Mouse (Mus musculus): ENCODE results near the gene Glis3. TPM values are rescaled to one million over a fixed set of nuclear protein-coding genes. Genes with fewer than 3 reads are reported as not detected.

The Glis3 gene
- polyA plus RNA-seq, 2 experiments, result 0.08 to 0.14 TPM

DNA sequence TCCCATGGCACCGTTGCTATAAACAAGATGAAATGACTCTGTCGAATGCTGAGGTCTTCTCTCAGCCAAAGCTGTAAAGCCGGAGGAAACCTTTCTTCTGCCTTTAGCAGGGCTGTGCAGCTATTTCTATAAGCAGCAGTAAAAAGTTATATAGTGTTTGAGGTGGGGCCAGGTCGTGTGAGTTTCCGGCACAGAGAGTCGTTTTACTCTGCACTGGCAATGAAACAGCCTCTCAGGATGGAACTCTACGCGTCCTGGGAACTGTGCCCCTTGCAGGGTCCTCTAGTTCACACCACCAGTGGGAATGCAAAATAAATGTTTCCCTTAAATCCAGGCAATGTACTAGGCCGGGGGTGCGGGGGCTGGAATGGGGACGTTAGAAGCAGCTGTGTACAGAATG is 167.4 kb downstream of the Glis3 start:
- WGBS (ENCODE audit: insufficient replicate concordance), result 68% methylated on average over 11 of the region's 11 CpGs
- Histone ChIP-seq H3K4me2 (ENCODE audit: low read depth) (no peak overlapping the region), H3K4me3 (ENCODE audit: insufficient read depth in 1 of 2, low read depth in 2 of 2, low read length in 2 of 2) (no peak overlapping the region), H3K36me3 (replicated peaks; ENCODE audit: control insufficient read depth, insufficient read depth, low read depth) (no peaks in the 10 kb centered on the region), H3K9ac (replicated peaks) (no peak overlapping the region), H3K4me1 (replicated peaks; ENCODE audit: control insufficient read depth in 2 of 2, insufficient read depth in 2 of 2, low read length in 1 of 2) (peaks cover 0 to 2% of the 10 kb centered on the region in 2 experiments; a peak in 1 of 4 replicates), H3K9me3 (ENCODE audit: control insufficient read depth, low read length) (no peaks in the 10 kb centered on the region), H3K27me3 (ENCODE audit: control insufficient read depth, insufficient read depth, low read length) (no peaks in the 10 kb centered on the region), H3K27ac (no peak overlapping the region)
- DNase-seq (ENCODE audit: low read depth in 3 of 3, low spot score in 3 of 3) (no peak), ATAC-seq (ENCODE audit: insufficient read depth) (no peak)
- TF ChIP-seq EP300 (IDR thresholded peaks at IDR 0.05; ENCODE audit: low read depth) (no peak), CTCF (IDR thresholded peaks at IDR 0.05; ENCODE audit: low read depth) (no peak)

DNA sequence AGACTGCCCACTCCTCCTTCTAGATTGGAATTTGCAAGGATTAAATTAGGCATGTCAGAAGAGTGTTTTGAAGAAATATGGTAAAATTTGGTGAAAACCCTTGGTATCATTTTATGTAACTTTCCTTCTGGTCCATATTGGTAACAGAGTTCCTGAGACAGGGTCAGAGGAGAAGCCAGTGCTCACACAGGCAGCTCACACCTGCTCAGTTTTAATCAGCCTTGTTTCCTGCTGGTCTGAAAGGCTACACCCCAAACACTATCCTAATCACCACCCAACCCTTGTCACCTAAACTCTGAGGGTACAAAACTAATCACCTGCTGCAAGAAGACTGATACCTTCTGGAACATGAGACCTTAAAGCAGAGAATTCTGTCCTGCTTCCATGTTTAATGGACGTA is 168.0 kb downstream of the Glis3 start:
- Histone ChIP-seq H3K27ac (no peak overlapping the region), H3K9ac (replicated peaks) (no peak overlapping the region), H3K27me3 (ENCODE audit: control insufficient read depth, insufficient read depth, low read length) (no peaks in the 10 kb centered on the region), H3K9me3 (ENCODE audit: control insufficient read depth, low read length) (no peaks in the 10 kb centered on the region), H3K4me1 (replicated peaks; ENCODE audit: control insufficient read depth in 2 of 2, insufficient read depth in 2 of 2, low read length in 1 of 2) (no peaks in the 10 kb centered on the region), H3K4me3 (ENCODE audit: insufficient read depth in 1 of 2, low read depth in 2 of 2, low read length in 2 of 2) (no peak overlapping the region), H3K36me3 (replicated peaks; ENCODE audit: control insufficient read depth, insufficient read depth, low read depth) (no peaks in the 10 kb centered on the region), H3K4me2 (ENCODE audit: low read depth) (no peak overlapping the region)
- 65% methylated on average over 1 of the region's 1 CpGs for WGBS (ENCODE audit: insufficient replicate concordance)
- TF ChIP-seq EP300 (IDR thresholded peaks at IDR 0.05; ENCODE audit: low read depth), result no peak
- TF ChIP-seq CTCF (IDR thresholded peaks at IDR 0.05; ENCODE audit: low read depth), result no peak
- ATAC-seq (ENCODE audit: insufficient read depth) (no peak), DNase-seq (ENCODE audit: low read depth in 3 of 3, low spot score in 3 of 3) (no peak)

DNA sequence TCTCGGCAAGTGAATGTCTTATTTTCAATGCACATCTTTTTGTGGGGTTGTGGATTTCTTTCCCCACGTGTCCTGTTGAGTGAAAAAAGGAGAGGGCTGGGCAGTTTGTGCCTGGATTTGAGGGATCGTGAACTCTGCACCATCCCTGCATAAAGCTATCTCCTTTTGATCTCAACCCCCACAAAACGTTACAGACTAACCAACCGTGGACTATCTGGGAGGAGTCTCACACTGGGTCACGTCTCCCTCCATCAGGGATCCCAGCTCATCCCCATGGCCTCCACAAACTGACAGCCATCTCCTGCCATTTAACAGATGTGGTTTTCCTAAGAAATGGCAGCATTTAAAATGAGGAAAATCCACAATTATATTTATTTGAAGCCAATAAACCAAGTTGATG is 174.5 kb downstream of the Glis3 start:
- H3K4me1 ChIP-seq (replicated peaks; ENCODE audit: control insufficient read depth in 2 of 2, insufficient read depth in 2 of 2, low read length in 1 of 2), result no peaks in the 10 kb centered on the region
- no peaks in the 10 kb centered on the region for H3K36me3 ChIP-seq (replicated peaks; ENCODE audit: control insufficient read depth, insufficient read depth, low read depth)
- H3K9ac ChIP-seq (replicated peaks), result no peak overlapping the region
- no peaks in the 10 kb centered on the region for H3K27me3 ChIP-seq (ENCODE audit: control insufficient read depth, insufficient read depth, low read length)
- H3K4me3 ChIP-seq (ENCODE audit: insufficient read depth in 1 of 2, low read depth in 2 of 2, low read length in 2 of 2), result no peak overlapping the region
- H3K9me3 ChIP-seq (ENCODE audit: control insufficient read depth, low read length), result no peaks in the 10 kb centered on the region
- H3K27ac ChIP-seq, result no peak overlapping the region
- no peak for TF ChIP-seq EP300 (IDR thresholded peaks at IDR 0.05; ENCODE audit: low read depth)
- TF ChIP-seq CTCF (IDR thresholded peaks at IDR 0.05; ENCODE audit: low read depth), result no peak
- ATAC-seq (ENCODE audit: insufficient read depth), result no peak
- H3K4me2 ChIP-seq (ENCODE audit: low read depth), result no peak overlapping the region
- 44% methylated on average over 6 of the region's 6 CpGs for WGBS (ENCODE audit: insufficient replicate concordance)
- no peak for DNase-seq (ENCODE audit: low read depth in 3 of 3, low spot score in 3 of 3)

DNA sequence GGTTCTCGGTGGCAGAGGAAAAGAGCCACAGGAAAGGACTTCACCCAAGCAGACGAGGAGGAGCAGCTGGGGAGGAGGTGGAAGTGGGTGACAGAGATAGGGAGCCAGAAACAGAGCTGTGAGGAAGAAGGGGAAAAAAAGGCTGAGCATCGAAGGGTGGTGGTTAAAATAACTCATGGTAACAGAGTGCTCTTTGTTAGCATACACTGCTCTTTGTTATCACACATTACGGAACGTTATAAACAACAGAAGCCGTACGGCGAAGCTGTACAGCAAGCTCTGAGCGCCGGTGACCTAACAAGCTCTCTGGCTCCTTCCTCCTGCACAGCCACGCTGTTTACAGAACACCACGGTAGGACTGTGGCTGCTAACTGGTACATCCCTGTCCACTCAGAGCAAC is 176.9 kb downstream of the Glis3 start:
- H3K9me3 ChIP-seq (ENCODE audit: control insufficient read depth, low read length), result no peaks in the 10 kb centered on the region
- no peak overlapping the region for H3K4me3 ChIP-seq (ENCODE audit: insufficient read depth in 1 of 2, low read depth in 2 of 2, low read length in 2 of 2)
- no peak for DNase-seq (ENCODE audit: low read depth in 3 of 3, low spot score in 3 of 3)
- 61% methylated on average over 12 of the region's 12 CpGs for WGBS (ENCODE audit: insufficient replicate concordance)
- no peak for ATAC-seq (ENCODE audit: insufficient read depth)
- H3K9ac ChIP-seq (replicated peaks), result no peak overlapping the region
- H3K4me1 ChIP-seq (replicated peaks; ENCODE audit: control insufficient read depth in 2 of 2, insufficient read depth in 2 of 2, low read length in 1 of 2), result no peaks in the 10 kb centered on the region
- H3K36me3 ChIP-seq (replicated peaks; ENCODE audit: control insufficient read depth, insufficient read depth, low read depth), result no peaks in the 10 kb centered on the region
- no peaks in the 10 kb centered on the region for H3K27me3 ChIP-seq (ENCODE audit: control insufficient read depth, insufficient read depth, low read length)
- H3K27ac ChIP-seq, result no peak overlapping the region
- TF ChIP-seq CTCF (IDR thresholded peaks at IDR 0.05; ENCODE audit: low read depth) (no peak), EP300 (IDR thresholded peaks at IDR 0.05; ENCODE audit: low read depth) (no peak)
- H3K4me2 ChIP-seq (ENCODE audit: low read depth), result no peak overlapping the region

DNA sequence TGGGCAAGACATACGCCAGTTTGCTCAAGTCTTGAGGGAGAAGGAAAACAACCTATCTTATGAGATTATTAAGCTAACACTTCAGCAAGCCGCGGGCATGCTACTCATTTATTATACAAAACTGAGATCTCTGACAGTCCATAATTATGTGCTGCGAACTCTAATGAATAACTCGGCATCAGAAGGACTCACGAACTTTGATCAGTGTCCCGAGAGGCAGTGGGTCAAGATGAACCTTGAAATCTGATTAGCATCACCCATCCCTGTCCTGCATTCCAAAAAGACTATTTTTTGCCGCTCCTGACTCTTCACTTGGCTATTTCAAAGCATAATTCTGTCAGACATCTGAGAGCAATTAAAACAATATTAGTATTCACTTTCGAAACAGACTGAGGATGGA is 178.9 kb downstream of the Glis3 start:
- H3K27me3 ChIP-seq (ENCODE audit: control insufficient read depth, insufficient read depth, low read length), result no peaks in the 10 kb centered on the region
- H3K4me3 ChIP-seq (ENCODE audit: insufficient read depth in 1 of 2, low read depth in 2 of 2, low read length in 2 of 2), result no peak overlapping the region
- TF ChIP-seq EP300 (IDR thresholded peaks at IDR 0.05; ENCODE audit: low read depth) (no peak), CTCF (IDR thresholded peaks at IDR 0.05; ENCODE audit: low read depth) (no peak)
- 71% methylated on average over 9 of the region's 9 CpGs for WGBS (ENCODE audit: insufficient replicate concordance)
- no peaks in the 10 kb centered on the region for H3K4me1 ChIP-seq (replicated peaks; ENCODE audit: control insufficient read depth in 2 of 2, insufficient read depth in 2 of 2, low read length in 1 of 2)
- H3K4me2 ChIP-seq (ENCODE audit: low read depth), result no peak overlapping the region
- H3K9ac ChIP-seq (replicated peaks), result no peak overlapping the region
- ATAC-seq (ENCODE audit: insufficient read depth) (no peak), DNase-seq (ENCODE audit: low read depth in 3 of 3, low spot score in 3 of 3) (no peak)
- no peaks in the 10 kb centered on the region for H3K9me3 ChIP-seq (ENCODE audit: control insufficient read depth, low read length)
- H3K36me3 ChIP-seq (replicated peaks; ENCODE audit: control insufficient read depth, insufficient read depth, low read depth), result no peaks in the 10 kb centered on the region
- H3K27ac ChIP-seq, result no peak overlapping the region

Measured in liver, embryonic 14.5 days (tissue).